Mouse (Mus musculus) lung, adult 2 months (tissue): ENCODE measurements at regions not wholly inside any gene's neighbourhood (a gene's known extent, or its start where the extent isn't known, plus 50 kb on each side); places are given as distances from the start of the nearest gene placed in this dataset.

Experiments used
- CTCF ChIP-seq: fragments of 200-500 bp; IDR thresholded peaks from 2 replicates; pipeline ENCODE4 v1.5.1; 2011; ENCODE audit warnings: mild to moderate bottlenecking, low read length, control low read depth; ENCODE audit not compliant: insufficient read depth
- POLR2A ChIP-seq: fragments of 200-500 bp; IDR thresholded peaks from 2 replicates; pipeline ENCODE4 v1.6.1; 2011; ENCODE audit warnings: low read depth, mild to moderate bottlenecking, control low read depth, low read length, borderline replicate concordance; ENCODE audit errors: extremely low read depth

DNA sequence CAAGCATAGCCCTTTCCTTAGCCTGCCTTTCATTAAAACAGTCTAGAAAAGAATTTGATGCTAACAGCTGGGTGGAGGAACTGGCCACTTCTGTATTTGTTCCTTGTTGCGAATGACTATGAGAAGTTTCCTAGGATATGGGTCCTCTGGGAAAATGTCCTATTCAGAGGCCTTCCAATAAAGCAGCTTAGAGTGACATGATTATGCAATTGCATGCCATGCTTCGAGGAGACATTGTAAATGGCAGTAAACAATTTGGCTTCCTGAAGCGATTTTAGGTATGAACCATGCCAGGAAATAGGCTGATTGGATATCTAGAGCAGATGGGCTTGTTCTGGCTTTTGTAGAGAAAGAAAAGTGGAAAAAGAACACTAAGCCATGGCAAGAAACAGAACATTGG lies 128.3 kb downstream of the Tmsb4x start:
- TF ChIP-seq CTCF (no peak), POLR2A (no peak)
